Mouse (Mus musculus) embryonic facial prominence, embryonic 12.5 days (tissue): ENCODE data around the gene Fli1. TPM values are rescaled to one million over a fixed set of nuclear protein-coding genes. Genes with fewer than 3 reads are reported as not detected.

Experiments used
- ATAC-seq: fragments of 200-750 bp; cut with Nextera tagmentation; 2 replicates; pipeline ENCODE4 v1.8.0; 2017; ENCODE audit not compliant: insufficient number of reproducible peaks, insufficient read depth, low FRiP score, low TSS enrichment
- H3K27ac ChIP-seq: fragments of 300-500 bp; sonication (generic); 2 replicates; pipeline ENCODE4 v1.5.1; 2016; ENCODE audit warnings: mild to moderate bottlenecking
- H3K27me3 ChIP-seq: fragments of 300-500 bp; sonication (generic); 2 replicates; pipeline ENCODE4 v1.6.1; 2016; ENCODE audit warnings: mild to moderate bottlenecking, moderate library complexity
- H3K36me3 ChIP-seq: fragments of 300-500 bp; sonication (generic); 2 replicates; pipeline ENCODE4 v1.6.1; 2016; ENCODE audit warnings: mild to moderate bottlenecking
- H3K4me1 ChIP-seq: fragments of 300-500 bp; sonication (generic); 2 replicates; pipeline ENCODE4 v1.6.1; 2016
- H3K4me2 ChIP-seq: fragments of 300-500 bp; sonication (generic); replicated peaks from 2 replicates; pipeline ENCODE4 v1.6.1; 2016; ENCODE audit warnings: mild to moderate bottlenecking, moderate library complexity
- H3K4me3 ChIP-seq: fragments of 300-500 bp; sonication (generic); 2 replicates; pipeline ENCODE4 v1.5.1; 2016; ENCODE audit warnings: mild to moderate bottlenecking
- H3K9ac ChIP-seq: fragments of 300-500 bp; sonication (generic); 2 replicates; pipeline ENCODE4 v1.6.1; 2016; ENCODE audit warnings: mild to moderate bottlenecking, moderate library complexity
- H3K9me3 ChIP-seq: fragments of 300-500 bp; sonication (generic); 2 replicates; pipeline ENCODE4 v1.6.1; 2016; ENCODE audit warnings: mild to moderate bottlenecking, moderate library complexity
- WGBS: fragments of 180-500 bp; shearing (Covaris S2); methylation state at CpG from one replicate; pipeline ENCODE4 v1.1.7; 2016; 5-methylcytosine and 5-hydroxymethylcytosine counted together
- polyA plus RNA-seq: library from polyadenylated mRNA; unstranded; fragments of >200 nt; fragmentation: Nextera tagmentation; extraction: Ambion mirVana; gene quantifications from 2 replicates; pipeline ENCODE4 v1.2.1, GENCODE M21; 2016

Fli1 gene
- polyA plus RNA-seq, 1 experiment from 2014 or later, result 40.9 TPM

DNA sequence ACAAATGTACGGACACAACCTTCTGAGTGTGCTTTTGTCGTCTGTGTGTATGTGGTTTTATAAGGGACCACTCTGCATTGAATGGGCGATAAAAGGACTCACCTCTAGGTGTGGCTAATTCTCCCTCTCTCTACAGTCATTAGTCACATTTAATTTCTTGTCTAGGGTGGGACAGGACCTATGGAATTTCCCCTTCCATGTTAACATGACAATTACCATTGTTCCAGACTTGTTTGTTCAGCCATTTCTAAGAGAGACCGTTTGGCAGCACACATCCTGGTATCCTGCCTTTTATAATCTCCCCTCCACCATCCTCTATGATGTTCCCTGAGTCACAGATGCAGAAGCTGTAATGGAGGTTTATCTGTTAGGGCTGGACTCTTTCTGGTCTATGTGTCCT lies 26.6 kb upstream of the Fli1 start:
- Histone ChIP-seq H3K4me3 (no peak overlapping the region), H3K9ac (no peak overlapping the region), H3K4me2 (no peak overlapping the region), H3K9me3 (no peaks in the 10 kb centered on the region), H3K27ac (no peak overlapping the region), H3K27me3 (no peaks in the 10 kb centered on the region), H3K4me1 (peaks cover 37% of the 10 kb centered on the region), H3K36me3 (no peaks in the 10 kb centered on the region)
- no peak for ATAC-seq
- WGBS, result 75% methylated on average over 4 of the region's 4 CpGs

DNA sequence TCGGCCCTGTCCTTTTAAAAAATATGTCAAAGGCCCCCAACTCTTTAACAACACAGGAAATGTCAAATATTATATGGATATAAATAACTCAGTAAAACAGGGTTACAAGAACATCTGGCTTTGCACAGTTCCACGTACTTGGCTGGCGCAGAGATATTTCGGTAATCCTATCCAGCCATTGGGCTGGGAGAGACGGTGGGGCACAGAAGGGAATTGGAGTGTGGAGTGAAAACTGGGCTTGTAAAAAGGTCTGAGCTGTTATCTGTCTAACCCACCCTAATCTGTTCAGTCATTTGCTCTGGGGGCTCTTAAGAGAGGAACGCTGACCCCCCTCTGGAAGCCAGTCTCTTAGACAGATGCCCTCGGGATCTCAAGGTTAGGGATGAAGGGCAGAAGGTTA lies 24.9 kb upstream of the Fli1 start:
- no peaks in the 10 kb centered on the region for H3K9me3 ChIP-seq
- H3K9ac ChIP-seq, result no peak overlapping the region
- H3K4me3 ChIP-seq, result no peak overlapping the region
- H3K36me3 ChIP-seq, result no peaks in the 10 kb centered on the region
- ATAC-seq, result no peak
- no peaks in the 10 kb centered on the region for H3K27me3 ChIP-seq
- peak overlapping the region; percentile 64; the same call in 1 of the 2 replicates for H3K27ac ChIP-seq
- 21% methylated on average over 7 of the region's 7 CpGs for WGBS
- 0 out of 2 replicates have a peak overlapping the region, but pooled peaks have one; percentile 2 for H3K4me2 ChIP-seq
- H3K4me1 ChIP-seq, result peaks cover 41% of the 10 kb centered on the region

DNA sequence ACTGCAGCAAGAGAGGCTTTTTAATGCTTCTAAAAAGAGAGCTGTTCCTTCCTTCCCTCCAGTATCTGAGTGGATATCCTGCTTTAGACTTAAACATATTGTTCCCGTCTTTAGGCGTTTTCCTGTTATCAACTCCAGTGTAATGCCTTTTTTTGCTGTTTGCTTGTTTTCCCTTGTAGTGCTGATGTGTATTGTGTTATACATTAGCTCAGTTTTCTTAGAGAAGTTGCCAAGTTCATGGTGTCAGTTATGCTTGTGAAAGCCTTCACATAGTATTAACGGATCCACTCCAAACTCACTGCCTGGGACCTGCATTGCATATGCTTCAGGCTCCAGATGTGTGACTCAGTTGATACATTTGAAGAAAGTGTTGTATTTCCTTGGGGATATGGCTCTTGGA lies 22.6 kb upstream of the Fli1 start:
- Histone ChIP-seq H3K4me2 (no peak overlapping the region), H3K36me3 (no peaks in the 10 kb centered on the region), H3K27ac (no peak overlapping the region), H3K9me3 (no peaks in the 10 kb centered on the region), H3K4me3 (no peak overlapping the region), H3K27me3 (no peaks in the 10 kb centered on the region), H3K4me1 (peaks cover 34% of the 10 kb centered on the region), H3K9ac (no peak overlapping the region)
- ATAC-seq, result no peak
- whole genome bisulfite sequencing, result 59% methylated on average over 3 of the region's 3 CpGs

DNA sequence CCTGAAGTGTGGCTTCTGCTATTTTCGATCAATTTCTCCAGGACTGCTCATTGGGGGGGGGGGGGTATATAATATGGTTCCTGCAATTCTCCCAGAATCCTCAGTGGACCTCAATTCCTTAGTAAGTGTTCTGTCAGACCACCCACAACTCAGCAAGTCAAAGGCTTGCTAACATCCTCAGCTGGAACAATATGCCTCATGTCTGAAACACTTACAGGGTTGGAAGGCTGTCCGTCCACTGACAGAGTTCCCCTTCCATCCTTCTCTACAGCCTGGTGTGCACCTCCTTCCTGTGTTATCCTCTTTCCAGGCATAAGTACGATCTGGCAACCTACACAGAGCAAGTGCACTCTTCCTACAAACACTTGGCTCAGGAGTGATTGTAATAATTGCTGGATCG lies 20.2 kb upstream of the Fli1 start:
- no peaks in the 10 kb centered on the region for H3K27me3 ChIP-seq
- no peak for ATAC-seq
- no peak overlapping the region for H3K27ac ChIP-seq
- 66% methylated on average over 4 of the region's 4 CpGs for WGBS
- H3K4me3 ChIP-seq, result no peak overlapping the region
- H3K9ac ChIP-seq, result no peak overlapping the region
- no peaks in the 10 kb centered on the region for H3K9me3 ChIP-seq
- H3K36me3 ChIP-seq, result no peaks in the 10 kb centered on the region
- H3K4me2 ChIP-seq, result no peak overlapping the region
- H3K4me1 ChIP-seq, result peaks cover 26% of the 10 kb centered on the region

DNA sequence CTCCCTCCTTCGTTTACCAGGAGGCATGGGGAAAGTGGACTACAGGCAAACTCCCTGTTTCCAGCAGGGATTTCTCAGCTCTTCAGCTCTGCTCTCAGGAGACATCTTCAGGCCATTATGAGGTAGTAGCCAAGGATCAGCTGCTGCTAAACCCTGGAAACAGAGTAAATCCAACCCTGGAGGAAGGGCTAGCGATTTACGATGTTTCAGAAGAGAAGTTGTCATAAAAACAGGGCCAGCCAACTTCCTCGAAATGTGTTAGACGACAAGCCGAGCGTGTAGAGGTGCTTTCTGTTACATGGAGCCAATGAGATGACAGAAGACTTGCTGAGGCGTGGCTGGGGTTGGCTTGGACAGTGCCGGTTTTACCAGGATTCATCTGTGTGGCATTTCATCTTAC lies 19.7 kb upstream of the Fli1 start:
- H3K4me1 ChIP-seq, result peaks cover 22% of the 10 kb centered on the region
- H3K36me3 ChIP-seq, result no peaks in the 10 kb centered on the region
- no peak overlapping the region for H3K9ac ChIP-seq
- ATAC-seq, result no peak
- no peak overlapping the region for H3K4me3 ChIP-seq
- WGBS, result 67% methylated on average over 9 of the region's 9 CpGs
- H3K9me3 ChIP-seq, result no peaks in the 10 kb centered on the region
- H3K27ac ChIP-seq, result no peak overlapping the region
- no peak overlapping the region for H3K4me2 ChIP-seq
- H3K27me3 ChIP-seq, result no peaks in the 10 kb centered on the region

DNA sequence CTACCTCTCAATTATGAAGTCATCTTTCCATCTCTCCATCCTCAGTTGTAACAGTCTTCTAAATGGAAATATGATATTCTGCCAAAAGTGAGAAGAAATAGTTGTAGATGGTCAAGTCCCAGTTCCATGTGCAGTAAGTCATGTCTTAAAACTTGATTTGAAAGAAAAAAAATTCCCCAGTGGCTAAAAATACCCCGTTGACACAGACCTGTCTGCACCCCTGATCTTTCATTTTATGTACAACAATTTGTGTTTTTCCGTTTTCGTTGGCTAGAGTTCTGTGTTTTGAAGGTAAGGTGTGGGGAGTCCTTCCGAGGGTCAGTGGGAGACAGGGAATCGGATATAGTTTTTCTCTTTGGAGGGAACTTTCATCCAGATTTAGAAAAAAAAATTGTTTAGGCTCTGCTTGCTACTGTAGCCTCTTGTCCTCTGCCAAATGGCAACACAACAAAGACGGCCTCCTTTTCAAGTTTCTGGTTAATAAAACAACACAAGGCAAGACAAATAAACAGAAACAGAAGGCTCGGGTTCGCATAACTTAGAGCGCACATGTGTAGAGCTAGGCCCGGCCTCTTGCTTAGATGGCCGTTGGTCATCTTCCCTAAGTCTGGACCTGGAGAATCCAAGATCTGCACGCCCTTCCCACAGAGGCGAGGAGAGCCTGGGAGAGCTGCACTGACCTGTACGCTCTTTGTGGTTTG lies 18.7 kb upstream of the Fli1 start:
- H3K4me2 ChIP-seq, result no peak overlapping the region
- no peak overlapping the region for H3K27ac ChIP-seq
- no peak overlapping the region for H3K9ac ChIP-seq
- no peak overlapping the region for H3K4me3 ChIP-seq
- H3K27me3 ChIP-seq, result no peaks in the 10 kb centered on the region
- H3K36me3 ChIP-seq, result no peaks in the 10 kb centered on the region
- H3K9me3 ChIP-seq, result no peaks in the 10 kb centered on the region
- peaks cover 17% of the 10 kb centered on the region; the same call in 1 of the 2 replicates for H3K4me1 ChIP-seq
- ATAC-seq, result no peak
- 76% methylated on average over 14 of the region's 14 CpGs for WGBS

DNA sequence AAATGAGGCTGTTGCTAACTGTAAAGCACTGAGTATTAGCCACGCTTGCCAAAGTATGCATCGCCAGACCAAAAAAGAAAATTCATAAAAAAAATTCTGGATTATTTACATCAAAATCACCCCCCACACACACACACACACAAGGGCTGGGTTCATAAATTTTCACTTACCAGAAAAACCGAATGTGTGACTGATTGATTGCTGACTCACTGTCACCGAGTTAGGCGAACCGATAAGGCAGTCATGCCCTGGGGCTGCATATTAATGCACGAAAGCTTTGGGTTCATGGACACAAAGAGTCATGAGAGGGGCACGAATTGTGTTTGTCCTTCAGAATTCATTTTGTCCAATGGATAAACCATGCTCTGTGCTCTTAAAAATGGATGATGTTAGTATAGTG lies 17.2 kb upstream of the Fli1 start:
- no peaks in the 10 kb centered on the region for H3K27me3 ChIP-seq

DNA sequence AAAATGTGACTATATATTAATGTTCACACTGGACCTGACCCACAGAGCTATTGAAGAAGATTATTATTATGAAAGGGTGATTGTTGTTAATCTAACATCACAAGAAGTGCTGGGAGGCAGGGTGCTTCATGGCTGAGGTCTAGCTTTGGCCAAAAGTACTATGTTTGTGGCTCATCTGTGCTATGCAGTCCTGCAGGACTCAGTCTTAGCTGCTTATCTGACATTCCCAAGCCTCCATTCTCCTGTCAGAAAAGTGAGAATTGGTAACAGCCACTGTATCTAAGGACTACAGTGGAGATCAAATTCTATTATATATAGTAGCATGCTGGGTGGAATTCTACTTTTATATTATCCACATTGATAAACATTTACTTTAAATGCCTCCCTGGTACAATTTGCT lies 16.8 kb upstream of the Fli1 start:
- no peak for ATAC-seq

More for the DNA sequence above, 17.2 kb upstream of the Fli1 start:
- Histone ChIP-seq H3K4me1 (peaks cover 13% of the 10 kb centered on the region; the same call in 1 of the 2 replicates), H3K9ac (no peak overlapping the region), H3K9me3 (no peaks in the 10 kb centered on the region), H3K4me2 (no peak overlapping the region), H3K36me3 (no peaks in the 10 kb centered on the region), H3K27ac (no peak overlapping the region), H3K4me3 (no peak overlapping the region)
- WGBS, result 63% methylated on average over 8 of the region's 8 CpGs
- no peak for ATAC-seq

DNA sequence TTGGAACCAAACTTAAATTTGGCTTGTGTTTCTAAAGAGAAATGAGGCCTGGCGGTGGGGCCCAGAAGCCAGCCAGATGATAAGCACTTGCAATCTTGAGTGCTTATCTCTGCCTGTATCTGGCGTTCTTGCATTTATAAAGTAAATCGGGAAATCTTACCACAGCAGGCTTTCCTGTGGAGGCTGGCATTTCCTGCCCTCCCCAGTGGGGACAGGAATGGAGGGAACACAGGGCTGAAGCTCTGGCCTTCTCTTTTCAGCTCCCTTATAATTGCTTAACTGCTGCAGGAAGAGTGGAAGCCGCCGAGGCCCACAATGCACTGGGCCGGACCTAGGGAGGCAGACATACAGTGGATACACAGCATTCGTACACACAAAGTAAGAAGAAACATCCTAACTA lies 13.7 kb upstream of the Fli1 start:
- Histone ChIP-seq H3K4me2 (no peak overlapping the region), H3K27me3 (no peaks in the 10 kb centered on the region), H3K9me3 (no peaks in the 10 kb centered on the region), H3K36me3 (no peaks in the 10 kb centered on the region), H3K4me3 (no peak overlapping the region), H3K27ac (no peak overlapping the region), H3K4me1 (0 out of 2 replicates have a peak, but pooled peaks cover 3% of the 10 kb centered on the region), H3K9ac (no peak overlapping the region)
- ATAC-seq, result no peak
- 61% methylated on average over 7 of the region's 7 CpGs for WGBS

More for the DNA sequence above, 16.8 kb upstream of the Fli1 start:
- H3K9ac ChIP-seq, result no peak overlapping the region
- H3K4me1 ChIP-seq, result peaks cover 9% of the 10 kb centered on the region; the same call in 1 of the 2 replicates
- no peak overlapping the region for H3K27ac ChIP-seq
- H3K27me3 ChIP-seq, result no peaks in the 10 kb centered on the region
- H3K36me3 ChIP-seq, result no peaks in the 10 kb centered on the region
- no peaks in the 10 kb centered on the region for H3K9me3 ChIP-seq
- no peak overlapping the region for H3K4me3 ChIP-seq
- H3K4me2 ChIP-seq, result no peak overlapping the region

DNA sequence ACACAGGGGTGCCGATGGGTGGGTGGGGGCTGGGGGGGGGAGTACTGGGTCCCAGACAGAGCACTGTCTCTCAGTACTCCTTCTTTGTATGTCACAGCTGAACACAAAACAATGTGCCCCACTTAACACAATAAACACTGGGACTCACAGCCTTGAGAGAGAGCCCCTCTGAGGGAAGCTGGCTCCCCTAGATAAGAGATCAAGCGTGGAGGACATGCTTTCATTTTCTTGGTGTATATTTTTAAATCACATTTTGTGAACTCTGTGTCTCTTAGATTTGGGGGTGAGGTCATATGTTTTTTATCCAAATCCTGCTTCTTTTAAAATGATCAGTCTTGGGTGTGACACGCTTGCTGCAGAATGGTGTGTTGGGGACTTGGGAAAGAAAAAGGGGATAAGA lies 12.6 kb upstream of the Fli1 start:
- Histone ChIP-seq H3K4me3 (no peak overlapping the region), H3K4me2 (no peak overlapping the region), H3K27ac (no peak overlapping the region), H3K36me3 (no peaks in the 10 kb centered on the region), H3K27me3 (no peaks in the 10 kb centered on the region), H3K4me1 (peaks cover 12% of the 10 kb centered on the region), H3K9me3 (no peaks in the 10 kb centered on the region), H3K9ac (no peak overlapping the region)
- 85% methylated on average over 3 of the region's 3 CpGs for WGBS
- no peak for ATAC-seq

DNA sequence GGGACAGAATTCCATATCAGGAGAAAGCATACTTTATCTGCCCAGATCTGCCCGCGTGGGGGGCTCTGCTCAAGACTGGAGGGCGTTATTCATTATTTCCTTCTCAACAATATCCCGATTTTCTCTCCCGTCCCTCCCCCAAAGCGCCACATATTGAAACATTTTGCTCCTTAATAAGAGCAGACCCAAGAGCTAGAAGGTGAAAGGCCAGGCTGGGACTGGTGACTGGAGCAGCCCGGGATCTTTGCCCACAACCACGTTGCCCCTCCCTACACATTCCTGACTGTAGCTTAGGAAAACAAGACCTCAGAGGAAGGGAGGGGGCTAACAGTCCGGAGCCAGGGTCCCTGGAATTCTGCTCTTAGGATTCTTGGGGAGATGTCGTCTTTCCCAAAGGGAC lies 7.9 kb upstream of the Fli1 start:
- Histone ChIP-seq H3K27ac (peak overlapping the region; percentile 70; the same call in 1 of the 2 replicates), H3K9me3 (no peaks in the 10 kb centered on the region), H3K9ac (peak overlapping the region; percentile 13; the same call in 1 of the 2 replicates), H3K4me1 (peaks cover 56% of the 10 kb centered on the region), H3K36me3 (no peaks in the 10 kb centered on the region), H3K27me3 (peaks cover 10% of the 10 kb centered on the region), H3K4me3 (no peak overlapping the region), H3K4me2 (peak overlapping the region; percentile 32)
- WGBS, result 2% methylated on average over 10 of the region's 10 CpGs
- no peak for ATAC-seq

DNA sequence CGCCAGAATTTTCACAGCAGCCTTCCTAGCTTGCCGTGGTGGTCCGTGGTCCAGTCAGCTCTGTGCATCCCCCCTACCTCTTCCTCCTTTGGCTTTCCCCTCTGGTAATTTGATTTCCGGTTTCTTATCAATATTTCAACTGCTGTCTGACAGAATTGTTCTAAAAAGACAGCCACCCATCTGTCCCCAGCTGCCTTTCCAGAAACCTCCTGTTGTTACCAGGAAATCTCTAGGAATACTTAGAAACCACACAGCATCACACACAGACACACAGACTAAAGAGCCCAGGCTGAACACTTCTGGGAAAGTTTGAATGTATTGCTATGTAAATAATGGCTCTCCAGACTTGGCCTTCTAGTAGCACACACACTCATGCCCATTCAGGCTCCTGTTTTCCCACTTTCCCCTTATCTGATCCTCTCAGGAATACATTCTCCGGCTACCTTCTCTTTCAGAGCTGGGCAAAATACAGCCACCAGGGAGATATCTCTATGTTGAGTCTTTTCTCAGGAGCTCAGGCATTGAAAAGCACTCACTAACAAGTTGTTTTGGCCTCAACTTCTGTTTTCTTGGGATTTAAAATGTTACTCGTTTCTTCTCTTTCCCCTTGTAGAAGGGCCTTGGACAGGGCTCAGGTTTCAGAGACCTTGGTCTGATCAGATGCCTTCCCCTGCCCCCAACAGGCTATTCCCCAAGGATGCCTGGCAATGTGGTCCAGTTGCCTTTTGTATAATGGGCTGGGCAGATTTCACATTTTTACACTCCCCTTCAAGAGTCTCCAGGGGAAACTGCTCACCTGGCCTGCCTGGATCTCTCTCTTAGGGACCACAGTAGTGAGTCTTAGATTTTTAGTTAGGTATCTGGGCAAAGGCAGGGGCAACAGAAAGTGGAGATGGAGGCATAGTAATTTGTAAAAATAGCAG lies 7.1 kb upstream of the Fli1 start:
- Histone ChIP-seq H3K4me1 (peaks cover 64% of the 10 kb centered on the region), H3K4me2 (no peak overlapping the region), H3K27me3 (peaks cover 12% of the 10 kb centered on the region), H3K4me3 (no peak overlapping the region), H3K9ac (no peak overlapping the region), H3K27ac (peak overlapping the region; percentile 70), H3K36me3 (no peaks in the 10 kb centered on the region), H3K9me3 (no peaks in the 10 kb centered on the region)
- no peak for ATAC-seq
- 7% methylated on average over 6 of the region's 6 CpGs for WGBS
